Mouse (Mus musculus) urinary bladder, postnatal 36 days (tissue): Measurements from ENCODE around the gene Olfr161.
"Not testable (repeated sequence)": the region's sequence is repeated elsewhere in the genome, so short reads cannot be mapped to it uniquely, and the experiment has no call there.

Experiments used
- DNase-seq, 2 experiments: peaks; one replicate each; pipeline ENCODE4 v3.0.0; 2022; ENCODE audit warnings: low spot score in 2 of 2, mixed read lengths in 1 of 2

The Olfr161 gene

GRCm38 (mm10) chr16:3590691-3591090 lies at the start of gene Olfr161:
Gene Olfr161, plus strand, starts transcription at chr16:3591042.
- no peak for DNase-seq

GRCm38 (mm10) chr16:3563553-3563952 lies 27.3 kb upstream of the Olfr161 start:
- DNase-seq: no peak

GRCm38 (mm10) chr16:3577658-3578057 lies 13.2 kb upstream of the Olfr161 start:
- not testable (repeated sequence) for DNase-seq

- not testable (repeated sequence) for DNase-seq
Observed at GRCm38 (mm10) chr16:3578227-3578848, 12.5 kb upstream of the Olfr161 start.

GRCm38 (mm10) chr16:3631376-3631775 lies 40.5 kb downstream of the Olfr161 start:
- not testable (repeated sequence) for DNase-seq

GRCm38 (mm10) chr16:3632572-3633361 lies 41.9 kb downstream of the Olfr161 start:
- not testable (repeated sequence) for DNase-seq
